Mouse (Mus musculus) left cerebral cortex, adult 18-20 months (tissue): ENCODE measurements at regions not wholly inside any gene's neighbourhood (a gene's known extent, or its start where the extent isn't known, plus 50 kb on each side); places are given as distances from the start of the nearest gene placed in this dataset.

Experiments
- DNase-seq, 2 experiments: peaks; one replicate each; pipeline ENCODE4 v3.0.0; 2021 to 2022; ENCODE audit warnings: low spot score in 2 of 2, mixed read lengths in 1 of 2

DNA sequence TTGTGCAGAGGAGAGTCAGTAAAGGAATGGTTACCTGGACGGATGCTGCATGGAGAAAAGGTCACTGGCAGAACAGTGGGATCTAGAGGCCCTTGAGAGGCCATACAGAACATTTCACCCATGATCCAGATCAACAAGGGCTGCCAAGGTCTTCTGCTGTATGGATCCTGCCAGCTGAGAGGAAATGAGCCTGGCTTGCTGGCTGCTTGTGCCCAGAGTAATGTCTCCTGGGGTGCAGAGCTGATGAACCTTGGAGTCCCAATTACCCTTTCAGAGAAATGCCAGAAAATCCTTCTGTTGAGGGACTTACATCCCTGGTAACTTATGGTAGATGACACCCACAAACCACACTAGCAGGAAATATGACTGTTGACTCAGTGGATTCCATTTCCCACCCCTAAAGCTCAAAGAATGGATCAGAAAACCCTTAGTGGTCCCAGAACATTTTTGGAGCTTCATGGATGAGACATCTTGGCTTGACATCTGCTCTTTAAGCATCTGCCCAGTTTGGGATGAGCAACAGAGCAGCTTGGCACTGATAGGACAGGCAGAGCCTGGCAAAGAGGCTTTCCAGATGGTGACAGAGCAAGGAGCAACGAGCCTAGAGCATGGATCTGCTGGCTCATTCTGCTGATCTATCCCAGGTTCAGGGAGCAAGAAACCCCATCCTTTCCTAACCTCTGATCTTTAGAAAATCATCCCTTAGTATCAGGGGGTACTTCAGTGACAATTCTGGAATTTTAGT is 416.6 kb downstream of the Adra2a start:
- DNase-seq, result no peak

- no peak for DNase-seq
Observed at GRCm38 (mm10) chr19:54462480-54462879, 418.5 kb downstream of the Adra2a start.

DNA sequence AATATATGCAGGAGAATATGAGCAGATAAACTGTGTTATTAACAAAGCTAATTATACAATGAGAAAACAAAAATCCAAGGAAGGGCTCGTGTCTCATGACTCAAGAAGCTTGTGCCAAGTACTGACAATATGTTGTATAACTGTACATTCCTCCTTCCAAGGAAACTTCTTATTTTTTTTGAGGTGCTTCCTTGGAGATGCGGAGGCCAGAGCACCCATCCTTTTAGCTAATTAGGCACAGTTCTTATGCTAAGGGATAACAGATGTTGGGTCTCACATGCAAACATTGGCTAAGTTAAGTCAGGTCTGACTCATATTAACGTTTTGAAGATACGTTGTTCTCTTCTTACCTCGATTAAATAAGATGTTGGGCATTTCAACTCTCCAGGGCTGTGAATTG is 426.1 kb downstream of the Adra2a start:
- DNase-seq, result no peak

- peak; percentile 29 to 35 for DNase-seq
Observed at GRCm38 (mm10) chr19:54498066-54498465, 454.1 kb downstream of the Adra2a start.

- peak in 1 of 2 experiments; percentile 3 for DNase-seq
Observed at GRCm38 (mm10) chr19:54533858-54534257, 489.9 kb downstream of the Adra2a start.

DNA sequence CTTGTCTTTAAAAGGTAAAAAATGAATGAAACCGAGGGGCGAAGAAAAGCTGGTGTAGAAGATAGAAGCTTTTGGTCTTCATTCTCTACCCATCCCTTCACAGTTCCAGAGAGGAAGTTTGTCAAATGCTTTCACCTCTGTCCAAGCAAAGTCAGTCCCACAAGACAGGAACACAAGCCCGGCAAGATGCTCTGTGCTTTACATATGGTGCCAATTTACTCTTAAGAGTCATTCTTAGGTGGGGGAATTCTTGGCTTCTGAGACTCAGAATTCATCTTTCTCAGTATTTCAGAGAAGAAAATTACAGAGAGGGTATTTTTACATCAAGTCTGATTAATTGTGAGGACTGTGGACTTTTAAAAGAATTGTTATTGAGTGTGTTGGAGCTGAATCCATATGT is 511.4 kb downstream of the Adra2a start:
- DNase-seq, result no peak

DNA sequence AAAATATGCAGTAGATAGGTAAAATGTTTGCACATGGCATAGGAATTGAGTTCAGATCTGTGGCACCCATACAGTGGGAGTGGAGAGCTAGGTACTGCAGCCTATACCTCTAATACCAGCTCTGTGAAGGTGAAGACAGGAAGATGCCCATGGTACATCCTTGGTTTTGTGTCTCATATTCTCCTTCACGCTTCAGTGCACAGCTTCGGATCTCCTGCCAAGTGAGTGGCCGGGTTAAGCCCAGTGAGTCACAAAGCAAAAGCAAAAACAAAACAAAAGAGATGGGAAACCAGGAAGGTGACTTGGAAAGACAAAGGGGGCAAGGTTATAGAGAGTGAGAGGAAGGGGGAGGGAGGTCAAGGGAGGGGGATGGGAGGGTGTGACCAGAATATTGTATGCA is 514.0 kb downstream of the Adra2a start:
- no peak for DNase-seq

GRCm38 (mm10) chr19:54583574-54583973 is 539.6 kb downstream of the Adra2a start:
- no peak for DNase-seq

DNA sequence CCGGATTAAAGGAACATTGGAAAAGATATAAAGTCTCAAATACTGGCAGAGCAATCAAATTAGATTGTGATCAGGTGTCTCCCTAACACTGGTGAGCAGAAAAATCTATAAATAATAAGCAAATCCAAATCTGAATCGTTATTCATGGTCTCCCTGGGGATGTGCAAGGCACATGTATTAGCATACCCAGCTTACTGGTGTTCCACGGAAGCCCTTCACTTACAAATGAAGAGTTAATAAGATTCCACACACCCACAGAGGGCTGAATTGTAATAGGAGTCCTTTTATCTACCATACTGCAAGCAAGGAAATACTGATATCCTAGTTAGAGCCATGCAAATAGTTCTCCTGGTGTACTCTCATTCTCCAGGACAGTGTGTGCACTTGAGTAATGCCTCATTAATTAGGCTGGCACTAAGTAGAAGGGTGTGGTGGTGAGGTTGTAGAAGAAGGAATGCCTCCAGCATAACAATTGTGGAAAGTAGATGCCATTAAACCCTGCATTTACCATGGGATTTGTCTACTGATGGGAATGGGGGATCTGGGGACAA is 540.8 kb downstream of the Adra2a start:
- DNase-seq, result no peak

DNA sequence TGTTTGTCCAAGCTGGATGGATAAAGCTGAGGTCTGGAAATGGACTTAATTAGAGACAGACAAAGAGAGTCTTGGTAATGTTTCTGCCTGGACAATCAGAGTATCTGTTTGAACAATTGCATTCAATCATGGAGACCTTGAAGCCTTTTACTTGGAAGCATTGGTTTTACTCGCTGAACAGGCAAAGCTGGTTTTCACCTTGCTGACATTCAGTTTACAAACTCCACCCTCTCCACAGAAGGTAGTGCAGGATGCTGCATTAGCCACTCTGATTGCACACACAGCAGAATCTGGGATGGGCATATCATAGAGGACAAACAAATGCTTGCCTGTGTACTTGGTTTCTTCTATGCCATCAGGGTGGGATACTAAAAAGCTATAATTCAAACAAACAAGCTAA is 541.4 kb downstream of the Adra2a start:
- no peak for DNase-seq

DNA sequence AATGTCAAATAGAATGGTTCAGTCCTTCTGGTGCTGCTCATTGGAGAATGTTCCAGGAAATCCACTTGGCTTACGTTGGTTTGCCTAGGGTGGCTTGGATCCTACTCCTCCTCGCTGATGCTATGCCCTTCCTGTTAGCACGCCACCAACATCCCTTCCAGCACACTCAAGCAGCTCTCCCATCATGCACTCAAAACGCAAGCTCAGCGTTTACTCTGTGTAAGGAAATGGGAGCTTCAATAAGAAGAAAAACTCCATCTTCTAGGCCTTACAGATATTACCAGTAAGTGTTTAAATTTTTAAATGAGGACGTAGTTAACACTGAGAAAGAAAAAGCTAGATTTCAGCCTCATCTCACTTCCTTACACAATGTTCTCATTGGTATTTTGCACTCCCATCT is 523.7 kb downstream of the Gpam start:
- no peak for DNase-seq

- DNase-seq, result no peak
Observed at GRCm38 (mm10) chr19:54605346-54605745, 521.7 kb downstream of the Gpam start.

GRCm38 (mm10) chr19:54616924-54617323 is 510.1 kb downstream of the Gpam start:
- DNase-seq, result no peak
